Mouse (Mus musculus): Measurements from ENCODE around the gene Rit1. TPM values are rescaled to one million over a fixed set of nuclear protein-coding genes. Genes with fewer than 3 reads are reported as not detected.
"Not testable (repeated sequence)": the region's sequence is repeated elsewhere in the genome, so short reads cannot be mapped to it uniquely, and the experiment has no call there.

Gene Rit1
- polyA plus RNA-seq, 1 experiment = not detected

- Histone ChIP-seq H3K4me1 (ENCODE audit: control insufficient read depth, insufficient read depth, low read length) (peaks cover 38% of the 10 kb centered on the region), H3K27ac (ENCODE audit: insufficient read depth, low read depth, low read length) (0 out of 2 replicates have a peak overlapping the region, but pooled peaks have one; percentile 1), H3K4me3 (ENCODE audit: insufficient read depth, low read depth, low read length) (no peak overlapping the region)
- TF ChIP-seq POLR2A (IDR thresholded peaks at IDR 0.05; ENCODE audit: insufficient read depth, low read depth, low read length) = no peak
- no peak for TF ChIP-seq CTCF (IDR thresholded peaks at IDR 0.05; ENCODE audit: insufficient read depth, low read depth, low read length)
- WGBS = 18% methylated on average over 3 of the region's 3 CpGs
These were observed 38.9 kb downstream of the Rit1 start for GRCm38 (mm10) chr3:88755541-88755940.

DNA sequence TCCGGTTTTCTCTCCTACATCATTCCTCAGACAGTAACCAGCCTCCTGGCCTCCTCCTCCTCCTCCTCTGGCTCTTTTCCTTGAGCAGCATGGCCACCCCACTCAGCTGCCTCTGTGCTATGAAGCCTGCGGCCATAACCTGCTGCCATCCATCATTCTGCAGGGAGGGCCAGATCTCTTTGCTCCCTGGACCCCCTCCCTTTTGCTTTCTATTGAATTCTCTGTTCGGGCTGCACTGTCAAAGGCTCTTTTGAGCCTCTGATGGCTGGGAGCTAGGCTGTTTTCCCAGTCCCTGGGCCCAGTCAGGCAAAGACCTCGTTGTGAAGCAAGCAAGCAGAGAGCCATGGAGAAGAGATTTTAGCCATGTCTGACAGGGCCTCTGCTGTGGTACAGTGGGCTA lies 39.6 kb downstream of the Rit1 start:
- TF ChIP-seq CTCF (IDR thresholded peaks at IDR 0.05; ENCODE audit: insufficient read depth, low read depth, low read length) (no peak), POLR2A (IDR thresholded peaks at IDR 0.05; ENCODE audit: insufficient read depth, low read depth, low read length) (no peak)
- H3K4me1 ChIP-seq (ENCODE audit: control insufficient read depth, insufficient read depth, low read length) = peaks cover 37% of the 10 kb centered on the region
- no peak overlapping the region for H3K4me3 ChIP-seq (ENCODE audit: insufficient read depth, low read depth, low read length)
- WGBS = 10% methylated on average over 4 of the region's 4 CpGs
- H3K27ac ChIP-seq (ENCODE audit: insufficient read depth, low read depth, low read length) = peak overlapping the region; percentile 71

DNA sequence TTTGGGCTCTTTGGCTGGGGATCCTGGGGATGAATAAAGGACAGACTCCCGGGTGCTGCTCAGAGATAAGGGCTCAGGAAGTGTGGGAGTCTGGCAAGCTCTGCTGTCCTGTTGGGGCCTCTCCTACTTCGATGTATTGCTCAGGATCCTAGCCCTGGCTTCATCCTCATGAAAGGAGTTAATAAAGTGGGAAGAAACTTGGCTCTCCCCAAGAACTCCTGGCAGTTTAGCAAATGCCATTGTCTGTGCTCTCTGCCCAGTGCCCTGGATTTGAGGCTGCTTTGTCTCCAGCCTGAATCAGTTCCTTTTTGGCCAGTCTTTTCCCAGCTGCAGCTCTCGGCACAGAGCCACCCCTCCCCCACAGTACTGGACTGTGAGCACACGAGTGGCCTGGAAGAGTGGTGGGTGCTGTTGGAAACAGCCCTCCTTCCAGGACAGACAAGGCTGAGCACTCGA lies 41.4 kb downstream of the Rit1 start:
- peaks cover 41% of the 10 kb centered on the region for H3K4me1 ChIP-seq (ENCODE audit: control insufficient read depth, insufficient read depth, low read length)

DNA sequence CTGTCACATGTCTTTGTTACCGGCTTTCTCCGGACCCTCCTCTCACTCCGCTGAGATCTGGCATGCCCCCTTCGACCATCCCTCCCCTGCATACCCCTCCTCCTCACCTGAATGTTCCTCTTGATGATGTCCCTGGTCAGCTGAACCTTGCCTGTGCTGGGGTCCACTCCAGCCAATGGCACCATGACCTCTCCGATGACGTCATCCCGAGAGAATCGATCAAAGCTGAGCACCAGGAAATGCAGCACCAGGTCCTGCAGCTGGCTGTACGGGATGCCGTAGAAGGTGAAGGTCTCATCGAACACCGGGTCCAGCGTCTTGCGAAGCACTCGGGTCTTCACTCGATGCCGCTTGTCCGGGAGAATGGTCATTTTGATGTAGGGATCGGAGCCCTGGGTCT lies 45.0 kb downstream of the Rit1 start:
- WGBS = 93% methylated on average over 19 of the region's 19 CpGs
- Histone ChIP-seq H3K4me3 (ENCODE audit: insufficient read depth, low read depth, low read length) (no peak overlapping the region), H3K27ac (ENCODE audit: insufficient read depth, low read depth, low read length) (no peak overlapping the region), H3K4me1 (ENCODE audit: control insufficient read depth, insufficient read depth, low read length) (peaks cover 35% of the 10 kb centered on the region)
- no peak for TF ChIP-seq POLR2A (IDR thresholded peaks at IDR 0.05; ENCODE audit: insufficient read depth, low read depth, low read length)

More for the DNA sequence above, 41.4 kb downstream of the Rit1 start:
- 2% methylated on average over 5 of the region's 5 CpGs for WGBS
- H3K27ac ChIP-seq (ENCODE audit: insufficient read depth, low read depth, low read length) = peak overlapping the region; percentile 71
- H3K4me3 ChIP-seq (ENCODE audit: insufficient read depth, low read depth, low read length) = no peak overlapping the region
- no peak for TF ChIP-seq POLR2A (IDR thresholded peaks at IDR 0.05; ENCODE audit: insufficient read depth, low read depth, low read length)
- TF ChIP-seq CTCF (IDR thresholded peaks at IDR 0.05; ENCODE audit: insufficient read depth, low read depth, low read length) = no peak

- no peak for TF ChIP-seq POLR2A (IDR thresholded peaks at IDR 0.05; ENCODE audit: insufficient read depth, low read depth, low read length)
- 6% methylated on average over 6 of the region's 6 CpGs for WGBS
- Histone ChIP-seq H3K4me1 (ENCODE audit: control insufficient read depth, insufficient read depth, low read length) (peaks cover 33% of the 10 kb centered on the region), H3K27ac (ENCODE audit: insufficient read depth, low read depth, low read length) (no peak overlapping the region), H3K4me3 (ENCODE audit: insufficient read depth, low read depth, low read length) (no peak overlapping the region)
These were observed 45.8 kb downstream of the Rit1 start for GRCm38 (mm10) chr3:88762401-88762831.

DNA sequence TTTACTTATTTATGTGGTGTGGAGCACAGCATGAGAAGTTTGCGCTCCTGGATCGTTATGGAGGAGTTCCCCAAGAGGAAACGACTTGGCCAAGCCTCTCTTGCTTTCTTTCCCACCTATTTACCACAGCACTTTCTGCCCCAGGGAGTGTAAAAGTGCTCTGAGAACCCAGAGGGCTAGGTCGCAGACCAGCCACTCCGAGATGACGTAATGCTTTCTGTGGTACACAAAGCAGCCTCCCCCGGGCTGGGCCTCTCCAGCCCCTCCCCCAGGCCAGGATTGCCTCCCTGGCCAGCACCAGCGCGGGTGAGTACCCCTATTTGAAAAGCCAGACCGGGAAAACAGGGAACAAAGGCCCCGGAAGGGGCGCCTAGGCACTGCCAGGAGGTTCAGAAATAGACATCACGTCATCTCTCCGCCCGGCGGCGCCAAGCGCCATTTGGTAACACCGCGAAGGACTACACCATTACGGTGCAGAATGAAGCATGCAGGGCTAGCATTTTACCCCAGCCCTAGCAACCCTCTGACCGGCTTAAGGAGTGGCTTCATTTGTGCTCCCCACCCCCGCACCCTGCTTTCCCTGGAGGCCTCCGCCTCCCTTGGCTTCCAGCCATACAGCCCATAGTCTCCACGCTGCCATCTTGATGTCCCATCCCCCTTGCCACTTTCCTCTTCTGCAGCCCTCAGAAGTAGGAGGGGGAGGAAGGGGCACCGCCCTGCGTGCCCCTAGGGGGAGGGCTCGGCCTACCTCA lies 54.7 kb downstream of the Rit1 start:
- Histone ChIP-seq H3K4me3 (ENCODE audit: insufficient read depth, low read depth, low read length) (peak overlapping the region; percentile 52), H3K27ac (ENCODE audit: insufficient read depth, low read depth, low read length) (peak overlapping the region; percentile 86)
- H3K4me1 ChIP-seq (ENCODE audit: control insufficient read depth, insufficient read depth, low read length) = not testable (repeated sequence)
- under 1% methylated on average over 22 of the region's 28 CpGs for WGBS

DNA sequence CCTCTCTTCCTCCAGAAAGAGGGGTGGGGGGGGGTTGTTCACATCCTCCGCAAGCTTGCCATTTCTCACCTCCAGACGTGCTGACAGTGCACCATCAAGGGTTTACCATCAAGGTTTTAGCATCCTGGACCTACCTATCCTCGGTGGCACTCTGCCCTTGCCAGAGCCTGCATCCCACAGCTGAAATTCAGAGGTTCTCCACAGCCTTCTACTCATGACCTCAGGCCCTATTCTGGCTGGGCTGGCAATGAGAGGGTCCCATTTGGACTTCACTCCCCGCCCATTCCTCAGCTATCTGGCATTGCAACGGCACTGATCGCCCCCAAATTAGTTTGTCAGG lies 55.3 kb downstream of the Rit1 start:
- Histone ChIP-seq H3K27ac (ENCODE audit: insufficient read depth, low read depth, low read length) (peak overlapping the region; percentile 86), H3K4me3 (ENCODE audit: insufficient read depth, low read depth, low read length) (peak overlapping the region; percentile 52)
- 2% methylated on average over 3 of the region's 6 CpGs for WGBS
- not testable (repeated sequence) for H3K4me1 ChIP-seq (ENCODE audit: control insufficient read depth, insufficient read depth, low read length)

DNA sequence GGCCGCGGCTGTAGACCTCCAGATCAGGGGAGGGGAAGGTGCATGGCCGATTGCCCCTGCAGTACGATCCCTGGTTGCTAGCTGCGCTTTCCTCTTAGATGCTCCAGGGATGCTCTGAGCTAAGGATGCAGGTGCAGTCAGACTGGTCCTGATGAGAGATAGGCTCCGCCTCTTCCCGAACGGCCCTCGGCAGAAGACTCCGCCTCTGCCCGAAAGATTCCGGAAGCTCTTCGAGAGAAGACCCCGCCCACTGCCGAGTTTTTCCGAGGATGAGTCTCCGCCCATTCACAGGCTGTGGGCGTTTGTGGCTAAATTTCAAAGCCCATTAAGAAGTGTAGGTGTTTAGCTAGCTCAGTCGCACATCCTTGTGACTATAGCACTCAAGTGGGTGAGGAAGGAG lies 55.8 kb downstream of the Rit1 start:
- peak overlapping the region; percentile 42 for H3K4me3 ChIP-seq (ENCODE audit: insufficient read depth, low read depth, low read length)
- TF ChIP-seq POLR2A (IDR thresholded peaks at IDR 0.05; ENCODE audit: insufficient read depth, low read depth, low read length) = 0 out of 2 replicates have a peak, but pooled peaks have one; percentile 26
- not testable (repeated sequence) for H3K4me1 ChIP-seq (ENCODE audit: control insufficient read depth, insufficient read depth, low read length)
- H3K27ac ChIP-seq (ENCODE audit: insufficient read depth, low read depth, low read length) = 0 out of 2 replicates have a peak overlapping the region, but pooled peaks have one; percentile 47
- WGBS = under 1% methylated on average over 19 of the region's 19 CpGs

GRCm38 (mm10) chr3:88773163-88773562 lies 56.5 kb downstream of the Rit1 start:
- not testable (repeated sequence) for H3K4me3 ChIP-seq (ENCODE audit: insufficient read depth, low read depth, low read length); H3K4me1 ChIP-seq (ENCODE audit: control insufficient read depth, insufficient read depth, low read length); H3K27ac ChIP-seq (ENCODE audit: insufficient read depth, low read depth, low read length)
- 77% methylated on average over 6 of the region's 6 CpGs for WGBS
